Mouse (Mus musculus) megakaryocyte-erythroid progenitor cell, adult 5-6 weeks (primary cell): ENCODE measurements around the gene Brwd1. TPM values are rescaled to one million over a fixed set of nuclear protein-coding genes. Genes with fewer than 3 reads are reported as not detected.
"Not testable (repeated sequence)": the region's sequence is repeated elsewhere in the genome, so short reads cannot be mapped to it uniquely, and the experiment has no call there.

Experiments
- ATAC-seq: replicated peaks from 2 replicates; pipeline ENCODE4 v1.8.0; 2016; ENCODE audit warnings: mild to moderate bottlenecking, inconsistent platforms; ENCODE audit not compliant: severe bottlenecking, poor library complexity, low FRiP score, low TSS enrichment
- total RNA-seq, 2 experiments: library from RNA; stranded (forward) in 1 of 2; stranded (reverse) in 1 of 2; fragments of 200-1000, 215-1000 nt in 1 of 2; fragments of >200 nt in 1 of 2; fragmentation: Nextera tagmentation in 1 of 2; gene quantifications; 2 replicates each; pipeline ENCODE4 v1.2.3; 2014 to 2017

The Brwd1 gene
- total RNA-seq (2014; fragmentation: Nextera tagmentation) (66.3 and 76.7 TPM in 2 replicates), total RNA-seq (2017) (56.5 and 66.8 TPM in 2 replicates)

GRCm38 (mm10) chr16:96082301-96083178, at the start of gene Brwd1:
TSS of gene Brwd1 (minus strand) at chr16:96082526.
- ATAC-seq, result peak; percentile 64

GRCm38 (mm10) chr16:96128466-96128865, 46.1 kb upstream of the Brwd1 start:
- no peak for ATAC-seq

GRCm38 (mm10) chr16:96127657-96128344, 45.5 kb upstream of the Brwd1 start, which contains the start of gene Hmgn1:
TSS of gene Hmgn1 (minus strand) at chr16:96127729.
- ATAC-seq, result peak; percentile 89

- peak; percentile 29 for ATAC-seq
These were observed 44.9 kb upstream of the Brwd1 start for GRCm38 (mm10) chr16:96127288-96127656.

- peak; percentile 32 for ATAC-seq
These were observed 44.4 kb upstream of the Brwd1 start for GRCm38 (mm10) chr16:96126684-96127171.

- no peak for ATAC-seq
These were observed 37.8 kb upstream of the Brwd1 start for GRCm38 (mm10) chr16:96120022-96120623.

- no peak for ATAC-seq
These were observed 32.4 kb upstream of the Brwd1 start for GRCm38 (mm10) chr16:96114729-96115128.

GRCm38 (mm10) chr16:96112769-96113168, 30.4 kb upstream of the Brwd1 start:
- ATAC-seq, result no peak

- ATAC-seq, result no peak
These were observed 28.5 kb upstream of the Brwd1 start for GRCm38 (mm10) chr16:96110655-96111345.

- no peak for ATAC-seq
These were observed 27.3 kb upstream of the Brwd1 start for GRCm38 (mm10) chr16:96109673-96110072.

GRCm38 (mm10) chr16:96103036-96103435, 20.7 kb upstream of the Brwd1 start:
- peak; percentile 84; the same call in 1 of the 2 replicates for ATAC-seq

- not testable (repeated sequence) for ATAC-seq
These were observed 15.5 kb upstream of the Brwd1 start for GRCm38 (mm10) chr16:96097811-96098210.

GRCm38 (mm10) chr16:96095966-96096365, 13.6 kb upstream of the Brwd1 start:
- no peak for ATAC-seq

- peak; percentile 57 for ATAC-seq
These were observed 9.5 kb upstream of the Brwd1 start for GRCm38 (mm10) chr16:96091515-96092504.

- ATAC-seq, result no peak
These were observed 5.8 kb upstream of the Brwd1 start for GRCm38 (mm10) chr16:96088120-96088519.

GRCm38 (mm10) chr16:96087436-96087835, 5.1 kb upstream of the Brwd1 start:
- ATAC-seq, result no peak

GRCm38 (mm10) chr16:96087001-96087400, 4.7 kb upstream of the Brwd1 start:
- ATAC-seq, result no peak

- no peak for ATAC-seq
These were observed 3.3 kb upstream of the Brwd1 start for GRCm38 (mm10) chr16:96085597-96085996.
